ENCODE assay signal across 29 mouse cellular contexts in genomic region chr6:15465471-15465870, GRCm38 (mm10).
DNase-seq lines count a peak whose midpoint lies in the region; ATAC-seq lines count a peak whose summit lies in the region.
"Had no signal": no experiment of that assay in that cellular context is flagged by ENCODE, and none has a peak within 500 bp of the region (broad histone marks: within the 10 kb centered on the region; RNA-seq: fewer than 3 reads in every experiment).

No protein-coding gene starts in this region.

- H3K4me2 ChIP-seq in kidney, embryonic 16.5 days (replicated peaks; ENCODE audit: low read depth, low read length) = no peak overlapping the region
- no peak overlapping the region for H3K4me2 ChIP-seq in midbrain, embryonic 15.5 days
- H3K4me2 ChIP-seq: embryonic facial prominence, embryonic 13.5 days; forebrain, embryonic 13.5 days; heart, embryonic 13.5 days; hindbrain, embryonic 14.5 days had no signal

- H3K9me3 ChIP-seq in kidney, embryonic 16.5 days (ENCODE audit: low read length) = no peaks in the 10 kb centered on the region
- H3K9me3 ChIP-seq in midbrain, embryonic 15.5 days = no peaks in the 10 kb centered on the region
- H3K9me3 ChIP-seq: embryonic facial prominence, embryonic 10.5 days; embryonic facial prominence, embryonic 13.5 days; forebrain, embryonic 10.5 days; forebrain, embryonic 13.5 days; heart, embryonic 10.5 days; heart, embryonic 13.5 days had no signal

- no peaks in the 10 kb centered on the region for H3K4me1 ChIP-seq in kidney, embryonic 16.5 days (ENCODE audit: insufficient read depth, low read length)
- no peaks in the 10 kb centered on the region for H3K4me1 ChIP-seq in midbrain, embryonic 15.5 days
- H3K4me1 ChIP-seq: embryonic facial prominence, embryonic 10.5 days; embryonic facial prominence, embryonic 13.5 days; forebrain, embryonic 13.5 days; heart, embryonic 10.5 days; heart, embryonic 13.5 days had no signal

- peak; percentile 7 for DNase-seq in kidney, adult 11 months
- peak; percentile 22 for DNase-seq in kidney, postnatal 14 days
- DNase-seq in kidney, adult 18-20 months = no peak
- DNase-seq in gonadal fat pad, adult 2 months (ENCODE audit: low read depth) = peak; percentile 58
- no peak for DNase-seq in lung, adult 18-20 months
- DNase-seq: adrenal gland, adult 8-10 months; adrenal gland, postnatal 25 days; cerebellum, adult 11-12 months; cerebellum, adult 8-10 months; cerebellum, postnatal 10 days; cerebellum, postnatal 36 days; embryo, embryonic 11 days; gastrocnemius, adult 2 months; gastrocnemius, postnatal 14 days; heart, adult 2 months; heart, postnatal 14 days; heart, postnatal 4 days had no signal

- no peaks in the 10 kb centered on the region for H3K36me3 ChIP-seq in kidney, embryonic 16.5 days (ENCODE audit: insufficient read depth, low read length)
- H3K36me3 ChIP-seq in midbrain, embryonic 15.5 days (replicated peaks) = no peaks in the 10 kb centered on the region
- H3K36me3 ChIP-seq: embryonic facial prominence, embryonic 10.5 days; embryonic facial prominence, embryonic 13.5 days; forebrain, embryonic 10.5 days; heart, embryonic 10.5 days; heart, embryonic 13.5 days had no signal

- ATAC-seq in kidney, embryonic 16.5 days (ENCODE audit: low FRiP score, low TSS enrichment) = no peak
- no peak for ATAC-seq in midbrain, embryonic 15.5 days (replicated peaks)
- ATAC-seq: activated CD4-positive, CD25-positive, alpha-beta regulatory T cell, adult 4 months; forebrain, embryonic 13.5 days; forebrain, embryonic 16.5 days had no signal

- 75% methylated on average over 3 of the region's 3 CpGs for WGBS in kidney, embryonic 16.5 days
- whole genome bisulfite sequencing in midbrain, embryonic 15.5 days = 91% methylated on average over 3 of the region's 3 CpGs

- no peak overlapping the region for H3K9ac ChIP-seq in kidney, embryonic 16.5 days (replicated peaks; ENCODE audit: low read length)
- no peak overlapping the region for H3K9ac ChIP-seq in midbrain, embryonic 15.5 days
- H3K9ac ChIP-seq: embryonic facial prominence, embryonic 13.5 days; forebrain, embryonic 13.5 days; heart, embryonic 13.5 days; hindbrain, embryonic 14.5 days had no signal

- H3K27me3 ChIP-seq in kidney, embryonic 16.5 days (ENCODE audit: insufficient read depth, low read length) = no peaks in the 10 kb centered on the region
- H3K27me3 ChIP-seq in midbrain, embryonic 15.5 days (replicated peaks) = no peaks in the 10 kb centered on the region
- H3K27me3 ChIP-seq: embryonic facial prominence, embryonic 13.5 days; forebrain, embryonic 13.5 days; heart, embryonic 13.5 days had no signal

- H3K27ac ChIP-seq in kidney, embryonic 16.5 days (ENCODE audit: low read length) = no peak overlapping the region
- no peak overlapping the region for H3K27ac ChIP-seq in midbrain, embryonic 15.5 days
- H3K27ac ChIP-seq: embryonic facial prominence, embryonic 10.5 days; embryonic facial prominence, embryonic 13.5 days; forebrain, embryonic 10.5 days; forebrain, embryonic 13.5 days; gastrocnemius, adult 2 months; heart, adult 2 months; heart, embryonic 10.5 days; heart, embryonic 13.5 days; hindbrain, embryonic 14.5 days had no signal

- H3K4me3 ChIP-seq in kidney, embryonic 16.5 days (ENCODE audit: low read length) = no peak overlapping the region
- no peak overlapping the region for H3K4me3 ChIP-seq in midbrain, embryonic 15.5 days
- H3K4me3 ChIP-seq: embryonic facial prominence, embryonic 10.5 days; embryonic facial prominence, embryonic 13.5 days; erythroblast, embryonic 14.5 days; forebrain, embryonic 10.5 days; forebrain, embryonic 13.5 days; gastrocnemius, adult 2 months; heart, adult 2 months; heart, embryonic 10.5 days; heart, embryonic 13.5 days had no signal

Comparison
In these comparisons a context has a peak if more than half of its experiments do, and no peak if none do; other contexts are left out.
1. DNase-seq: peak in kidney, adult 11 months (single experiment), kidney, postnatal 14 days (single experiment) and gonadal fat pad, adult 2 months (single experiment); none in kidney, adult 18-20 months (single experiment) and lung, adult 18-20 months (0 of 2).